Mouse (Mus musculus) inflammation-experienced regulatory T-cells, adult 6 months (primary cell): ENCODE data around the gene Tbkbp1. TPM values are rescaled to one million over a fixed set of nuclear protein-coding genes. Genes with fewer than 3 reads are reported as not detected.
"Not testable (repeated sequence)": the region's sequence is repeated elsewhere in the genome, so short reads cannot be mapped to it uniquely, and the experiment has no call there.

Experiments used
- ATAC-seq: one replicate; pipeline ENCODE4 v1.8.0; 2017
- polyA plus RNA-seq, 3 experiments: library from polyadenylated mRNA; unstranded; fragments of 100-300 nt; shearing (Covaris generic); gene quantifications; one replicate each; pipeline ENCODE4 v1.2.1; 2017

Tbkbp1 gene
- polyA plus RNA-seq, result under 1 TPM in 2 of 3 experiments, not detected in 1; 0.21 to 0.44 TPM

DNA sequence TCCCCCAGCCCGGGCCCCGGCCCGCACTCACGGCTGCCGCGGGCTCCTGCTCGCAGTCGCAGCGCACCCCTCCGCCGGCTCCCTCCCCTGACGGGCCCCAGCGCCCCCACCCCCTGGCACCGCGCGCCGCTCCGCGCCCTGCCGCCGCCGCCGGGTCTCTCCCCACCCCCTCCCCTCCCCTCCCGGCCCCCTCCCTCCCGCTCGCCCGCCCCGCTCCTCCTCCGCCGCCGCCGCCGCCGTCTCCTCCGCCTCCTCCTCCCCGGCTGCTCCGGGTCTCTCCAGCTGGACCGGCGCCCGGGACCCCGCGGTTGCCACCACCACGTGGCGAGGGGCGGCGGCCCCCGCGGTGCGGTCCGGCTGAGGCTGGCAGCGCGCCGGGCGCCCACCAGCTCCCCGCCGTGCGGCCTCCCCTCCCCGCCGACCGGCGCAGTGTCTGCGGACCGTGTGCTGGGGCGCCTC lies at the start of gene Tbkbp1:
Gene Tbkbp1, minus strand, starts transcription at position 153 of the 459 bp plus-strand sequence.
- no peak for ATAC-seq

DNA sequence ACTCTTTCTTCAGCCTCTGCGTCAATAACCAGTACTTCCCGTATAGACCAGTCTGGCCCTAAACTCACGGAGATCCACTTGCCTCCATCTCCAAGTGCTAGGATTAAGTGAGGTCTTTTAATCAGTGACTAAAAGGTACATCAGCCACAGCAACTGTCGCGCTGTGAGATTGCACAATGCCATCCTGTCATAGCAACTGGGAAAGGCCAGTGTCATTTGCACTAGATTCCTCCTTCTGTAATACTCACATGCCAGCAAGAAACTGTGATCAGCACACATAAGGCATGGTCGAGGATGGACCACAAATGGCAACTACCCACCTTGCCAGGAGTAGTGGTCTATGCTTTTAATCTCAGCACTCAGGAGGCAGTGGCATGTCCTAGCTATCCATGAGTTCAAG lies 48.2 kb upstream of the Tbkbp1 start:
- no peak for ATAC-seq

DNA sequence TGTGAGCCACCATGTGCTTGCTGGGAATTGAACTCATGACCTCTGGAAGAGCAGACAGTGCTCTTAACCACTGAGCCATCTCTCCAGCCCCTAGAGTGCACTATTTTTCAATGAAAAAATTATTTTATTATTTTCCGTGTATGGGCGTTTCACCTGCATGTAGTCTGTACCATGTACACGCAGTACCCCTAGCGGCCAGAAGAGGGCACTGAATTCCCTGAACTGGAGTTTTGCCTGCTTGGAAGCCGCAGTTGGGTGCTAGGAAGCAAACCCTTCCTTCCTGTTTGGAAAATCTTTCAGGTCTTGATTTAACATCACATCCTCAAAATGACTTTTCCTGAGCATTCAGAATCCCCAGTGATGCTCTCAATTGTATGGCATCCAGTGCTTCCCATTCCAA lies 47.3 kb upstream of the Tbkbp1 start:
- no peak for ATAC-seq

DNA sequence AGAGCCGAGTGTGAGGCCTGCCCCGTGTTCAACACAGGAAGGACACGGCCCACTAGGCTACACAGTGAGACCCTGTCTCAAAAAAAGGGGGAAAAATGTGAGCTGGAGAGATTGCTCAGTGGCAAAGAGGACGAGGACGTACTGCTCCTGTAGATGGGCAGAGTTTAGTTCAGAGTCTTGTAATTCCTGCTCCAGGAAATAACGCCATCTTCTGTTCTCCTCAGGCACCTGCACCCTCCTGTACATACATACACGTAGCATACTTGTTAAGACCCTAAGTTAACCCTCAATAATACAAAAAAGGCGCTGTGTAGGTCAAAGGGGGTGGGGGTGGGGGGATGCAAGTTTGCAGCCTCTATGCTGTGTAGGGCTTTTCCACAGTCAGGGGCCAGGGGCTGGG lies 45.7 kb upstream of the Tbkbp1 start:
- ATAC-seq, result no peak

DNA sequence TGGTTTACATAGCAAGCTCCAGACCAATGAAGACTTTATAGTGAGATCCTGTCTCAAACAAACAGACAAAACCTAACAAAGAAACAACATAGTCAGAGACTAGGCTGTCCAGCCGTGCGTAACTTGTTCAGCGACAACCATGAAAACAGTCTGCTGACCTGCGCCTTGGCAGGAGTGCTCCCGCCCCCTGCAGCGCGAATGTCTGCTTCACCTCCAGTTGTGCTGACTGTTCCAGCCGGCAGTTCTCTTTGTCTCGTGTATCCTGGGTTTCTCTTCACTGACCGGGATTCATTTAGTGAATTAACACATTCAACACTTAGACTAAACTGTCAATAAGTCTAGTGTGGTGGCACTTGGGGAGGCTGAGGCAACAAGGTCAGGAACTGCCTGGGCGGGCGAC lies 45.2 kb upstream of the Tbkbp1 start:
- no peak for ATAC-seq

DNA sequence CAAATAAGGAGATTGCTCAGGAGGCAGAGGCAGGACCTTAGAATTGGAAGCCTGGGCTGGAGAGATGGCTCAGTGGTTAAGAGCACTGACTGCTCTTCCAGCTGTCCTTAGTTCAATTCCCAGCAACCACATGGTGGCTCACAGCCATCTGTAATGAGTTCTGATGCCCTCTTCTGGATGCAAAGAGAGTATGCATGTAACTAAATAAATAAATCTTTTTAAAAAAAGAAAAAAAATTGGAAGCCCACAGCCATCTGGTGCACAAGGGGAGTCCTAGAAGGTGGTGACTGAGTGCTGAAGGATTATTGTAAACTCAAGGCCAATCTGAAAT lies 41.3 kb upstream of the Tbkbp1 start:
- ATAC-seq, result no peak

DNA sequence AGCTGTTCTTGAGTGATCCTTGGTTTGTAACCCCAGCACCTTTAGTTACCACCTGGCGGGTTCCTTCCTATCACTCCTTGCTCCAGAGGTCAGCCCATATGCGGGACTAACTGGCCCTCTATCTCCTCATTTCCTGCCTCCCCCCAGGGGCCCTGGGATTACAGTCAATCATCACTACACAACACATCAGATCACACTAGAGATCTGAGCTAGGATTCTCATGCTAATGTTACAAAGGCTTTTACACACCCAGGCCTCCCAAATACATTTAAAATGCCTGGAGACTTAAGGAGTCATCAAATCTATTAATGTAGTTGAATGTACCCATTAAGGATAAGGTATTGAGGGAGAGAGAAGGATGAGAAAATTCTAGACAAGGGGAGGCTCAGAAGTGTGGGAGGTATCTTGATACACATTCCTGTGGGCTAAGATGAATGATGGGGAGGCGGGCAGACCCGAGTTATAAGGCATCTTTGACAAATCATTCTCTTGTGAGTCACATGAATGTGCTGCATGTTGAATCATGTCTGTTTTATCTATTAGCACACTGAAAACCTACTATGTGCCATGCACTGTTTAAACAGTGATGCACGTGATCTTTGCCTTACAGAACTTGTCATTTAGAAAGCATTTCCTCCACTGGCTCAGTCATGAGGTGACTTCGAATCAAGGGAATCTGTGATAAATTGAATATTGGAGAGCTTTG lies 40.8 kb upstream of the Tbkbp1 start:
- ATAC-seq, result no peak

DNA sequence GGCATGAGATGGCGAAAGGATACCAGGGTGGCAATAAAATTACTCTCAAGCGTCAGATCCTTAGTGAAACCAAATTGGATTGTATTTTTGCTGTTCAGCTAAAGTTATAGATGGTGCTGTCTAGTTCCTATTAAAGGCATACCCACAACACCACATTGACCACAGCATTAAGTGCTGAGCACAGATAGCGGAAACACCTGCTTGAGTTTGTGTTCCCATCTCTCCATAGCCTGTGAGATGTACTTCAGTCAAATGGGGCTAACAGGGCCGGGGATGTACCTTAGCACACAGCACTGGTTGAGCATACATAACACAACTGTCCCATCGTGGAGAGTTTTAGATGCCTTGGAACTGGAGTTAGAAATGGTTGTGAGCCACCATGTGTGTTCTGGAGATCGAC lies 39.7 kb upstream of the Tbkbp1 start:
- no peak for ATAC-seq

DNA sequence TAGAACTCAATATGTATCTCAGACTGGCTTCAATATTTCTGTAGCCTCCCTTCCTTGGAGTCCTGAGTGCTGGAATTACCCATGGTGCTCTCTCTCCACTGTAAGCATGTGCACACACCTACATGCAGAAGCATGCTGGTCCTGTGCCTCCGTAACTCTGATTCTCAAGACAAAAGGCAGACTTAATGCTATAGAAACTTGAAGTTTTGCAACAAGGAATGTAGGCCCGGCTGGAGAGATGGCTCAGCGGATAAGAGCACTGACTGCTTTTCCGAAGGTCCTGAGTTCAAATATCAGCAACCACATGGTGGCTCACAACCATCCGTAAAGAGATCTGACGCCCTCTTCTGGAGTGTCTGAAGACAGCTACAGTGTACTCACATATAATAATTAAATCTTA lies 38.4 kb upstream of the Tbkbp1 start:
- ATAC-seq, result not testable (repeated sequence)

DNA sequence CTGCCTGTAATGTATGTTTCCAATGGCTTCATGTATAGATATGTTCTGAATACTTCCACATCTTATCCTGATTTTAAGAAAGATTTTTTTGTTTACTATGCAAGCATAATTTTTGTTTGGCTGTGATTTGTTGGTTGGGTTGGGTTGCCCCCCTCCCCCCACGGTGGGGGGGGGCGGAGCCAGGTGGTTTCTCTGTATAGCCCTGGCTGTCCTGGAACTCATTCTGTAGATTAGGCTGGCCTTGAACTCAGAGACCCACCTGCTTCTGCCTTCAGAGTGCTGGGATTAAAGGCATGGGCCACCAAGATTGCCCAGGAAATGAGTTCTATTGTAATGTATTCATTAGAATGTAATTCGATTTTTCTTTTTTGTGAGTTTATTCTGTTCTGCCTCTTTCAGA lies 37.9 kb upstream of the Tbkbp1 start:
- no peak for ATAC-seq

DNA sequence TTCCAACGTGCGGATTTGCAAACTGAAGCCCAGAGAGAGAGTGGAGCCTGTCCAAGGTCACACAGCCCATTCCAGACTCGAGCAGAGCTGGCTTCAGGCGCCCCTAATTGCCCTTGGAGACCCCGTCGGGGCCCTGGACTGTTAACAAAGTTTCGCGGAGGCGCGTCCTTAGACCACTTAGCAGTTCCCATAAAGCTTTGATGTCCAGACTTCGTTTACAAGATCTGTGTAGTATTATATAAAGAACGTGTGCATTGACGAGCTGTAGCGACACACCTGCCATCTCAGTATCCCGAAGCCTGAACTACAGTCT lies 37.3 kb upstream of the Tbkbp1 start:
- no peak for ATAC-seq

DNA sequence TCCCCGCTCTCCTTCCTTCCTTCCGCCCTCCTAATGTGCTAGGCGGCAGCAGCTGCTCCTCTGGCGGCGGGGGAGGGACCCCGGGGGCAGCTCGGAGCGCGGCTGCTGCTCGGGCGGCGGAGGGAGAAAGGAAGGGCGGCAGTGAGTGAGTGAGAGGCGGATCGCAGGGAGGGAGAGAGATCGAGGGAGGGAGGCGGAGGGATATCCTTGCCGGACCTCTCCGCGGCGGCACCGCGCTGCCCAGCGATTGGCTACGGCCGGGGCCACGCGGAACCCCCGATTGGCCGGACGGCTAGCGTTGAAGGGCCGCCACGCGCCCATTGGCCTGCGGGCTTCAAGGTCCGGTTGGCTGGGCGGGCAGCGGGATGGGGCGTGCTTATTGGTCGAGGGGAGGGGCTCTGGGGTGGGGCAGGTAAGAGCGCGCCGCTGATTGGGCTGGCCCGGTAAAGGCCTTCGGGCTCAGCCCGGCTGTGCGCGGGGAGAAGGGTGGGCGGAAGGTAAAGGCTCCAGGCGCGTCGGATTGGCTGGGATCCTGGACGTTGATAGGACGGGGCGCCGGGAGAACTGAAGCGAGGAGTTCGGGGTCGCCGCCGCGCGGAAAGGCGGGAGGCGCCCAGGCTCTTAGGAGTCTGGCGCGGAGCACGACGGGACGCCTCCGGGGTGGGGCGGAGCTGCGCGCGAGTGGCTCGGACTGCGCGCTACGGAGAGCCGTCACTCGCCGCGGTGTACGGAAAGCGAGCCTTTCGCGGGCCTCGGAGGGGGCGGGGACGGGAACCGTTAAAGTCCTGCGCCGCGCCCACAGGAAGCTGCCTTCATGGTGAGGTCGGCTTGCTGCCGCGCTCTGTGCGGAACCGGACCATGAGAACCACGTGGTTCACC lies 36.7 kb upstream of the Tbkbp1 start, which contains the start of gene Kpnb1:
Gene Kpnb1, minus strand, starts transcription at position 118 of the 879 bp plus-strand sequence.
- peak; percentile 71 for ATAC-seq

DNA sequence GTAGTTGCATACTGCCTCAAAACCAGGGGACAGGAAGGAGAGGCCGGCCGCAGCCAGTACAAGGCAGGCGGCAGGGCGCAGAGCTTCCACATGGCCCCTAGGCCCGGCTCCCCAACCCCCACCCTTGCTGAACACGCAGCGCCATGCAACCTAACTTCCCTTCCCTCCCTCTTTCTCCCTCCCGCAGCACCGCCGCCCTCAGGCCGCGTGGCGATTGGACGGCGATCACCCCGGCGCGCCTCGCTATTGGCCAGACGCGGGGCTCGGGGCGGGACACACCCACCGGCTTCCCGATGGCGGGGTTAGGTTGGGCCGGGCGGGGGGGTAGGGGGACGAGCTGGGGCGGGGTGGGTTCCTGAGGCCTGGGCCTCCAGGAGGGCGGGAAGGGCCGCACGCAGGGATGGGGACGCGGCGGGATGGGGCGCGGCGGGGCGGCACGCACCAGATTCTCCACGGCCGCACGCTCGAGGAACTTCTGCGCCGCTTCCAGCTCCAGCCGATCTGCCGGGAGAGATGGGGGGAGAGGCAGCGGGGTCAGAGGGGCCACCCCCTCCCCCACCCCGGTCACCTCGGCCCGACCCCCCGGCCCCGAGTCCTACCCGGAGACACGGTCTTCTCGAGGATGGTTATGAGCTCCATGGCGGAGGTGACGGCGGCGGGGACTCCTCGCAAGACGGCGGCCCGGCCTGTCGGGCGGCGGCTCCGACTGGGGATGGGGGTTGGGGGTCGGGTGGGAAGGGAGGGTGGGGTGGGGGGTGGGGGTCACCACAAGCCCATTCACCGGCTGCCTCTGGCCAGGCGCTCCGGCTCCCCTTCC lies 35.9 kb upstream of the Tbkbp1 start:
- ATAC-seq, result peak; percentile 62

DNA sequence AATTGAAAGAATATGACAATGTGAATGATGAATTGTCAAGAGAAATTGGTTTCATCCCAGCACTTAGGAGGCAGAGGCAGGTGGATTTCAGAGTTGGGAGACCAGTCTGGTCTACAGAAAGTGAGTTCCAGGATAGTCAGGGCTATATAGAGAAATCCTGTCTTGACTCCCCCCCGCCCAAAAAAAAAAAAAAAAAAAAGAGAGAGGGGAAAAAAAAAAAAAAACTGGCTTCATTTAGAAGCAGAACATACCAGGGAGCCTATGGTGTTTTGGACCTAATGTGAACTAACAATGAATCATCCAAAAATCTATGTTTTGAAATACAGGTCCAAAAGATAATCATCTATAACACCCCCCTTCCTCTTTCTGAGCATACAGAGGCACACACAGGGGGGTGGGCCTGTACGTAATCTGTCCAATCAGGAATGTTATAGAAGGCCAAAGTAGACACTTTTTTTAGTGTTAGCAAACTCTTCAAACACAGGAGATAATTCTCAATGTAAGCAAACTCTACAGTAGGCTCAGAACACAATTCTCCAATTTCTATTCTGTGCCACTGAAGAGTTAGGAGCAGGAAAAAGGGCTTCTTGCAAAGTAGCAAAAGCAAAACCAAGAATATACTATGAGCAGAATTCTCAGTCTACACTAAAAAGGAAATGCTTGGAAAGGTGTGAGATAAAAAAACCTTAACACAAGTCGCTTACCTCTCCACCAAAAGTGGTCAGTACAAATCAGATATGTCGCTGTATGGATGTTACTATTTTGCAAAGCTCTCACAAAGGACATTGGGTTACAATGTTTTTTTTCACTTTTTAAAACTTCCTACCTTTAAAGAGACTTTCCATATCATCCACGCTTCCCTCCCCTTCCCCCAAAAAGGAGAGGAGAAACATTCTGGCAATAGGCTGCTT lies 34.7 kb upstream of the Tbkbp1 start:
- ATAC-seq, result no peak

DNA sequence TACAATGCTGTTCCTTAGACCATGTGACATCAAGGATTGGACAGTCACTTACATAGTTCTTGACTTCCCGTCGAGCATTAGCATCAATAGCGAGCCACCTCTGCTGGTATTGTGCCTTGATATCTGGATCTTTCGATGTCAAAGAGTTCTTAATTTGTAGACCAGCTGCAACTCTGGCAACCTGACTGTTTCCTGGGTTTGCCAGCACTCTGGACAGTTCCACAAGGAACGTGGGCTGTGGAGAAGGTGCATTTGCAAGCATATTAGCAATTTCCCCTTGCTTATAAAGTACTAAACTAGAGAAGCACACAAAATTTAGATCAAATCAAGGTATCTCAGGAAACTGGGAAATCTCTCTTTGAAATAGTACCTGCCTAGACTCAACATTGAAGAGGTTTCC lies 33.6 kb upstream of the Tbkbp1 start:
- no peak for ATAC-seq

DNA sequence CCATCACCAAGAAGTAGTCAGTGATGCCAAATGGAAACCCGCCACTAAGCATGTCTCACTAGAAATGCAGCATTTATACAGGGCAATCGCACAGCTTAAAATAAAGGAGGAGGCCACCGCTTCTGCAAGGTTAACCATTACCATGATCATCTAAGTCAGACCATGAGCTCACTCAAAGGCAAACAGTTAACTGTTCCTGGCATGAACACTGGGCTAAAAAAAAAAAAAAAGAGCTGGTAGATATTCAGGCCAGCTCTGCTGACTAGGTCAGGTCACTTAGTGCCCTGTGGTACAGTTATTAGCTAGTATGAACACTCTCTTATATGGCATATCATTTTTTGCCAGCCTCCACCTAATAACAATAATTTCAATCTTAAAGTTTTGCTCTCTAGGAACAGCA lies 31.2 kb upstream of the Tbkbp1 start:
- ATAC-seq, result no peak

DNA sequence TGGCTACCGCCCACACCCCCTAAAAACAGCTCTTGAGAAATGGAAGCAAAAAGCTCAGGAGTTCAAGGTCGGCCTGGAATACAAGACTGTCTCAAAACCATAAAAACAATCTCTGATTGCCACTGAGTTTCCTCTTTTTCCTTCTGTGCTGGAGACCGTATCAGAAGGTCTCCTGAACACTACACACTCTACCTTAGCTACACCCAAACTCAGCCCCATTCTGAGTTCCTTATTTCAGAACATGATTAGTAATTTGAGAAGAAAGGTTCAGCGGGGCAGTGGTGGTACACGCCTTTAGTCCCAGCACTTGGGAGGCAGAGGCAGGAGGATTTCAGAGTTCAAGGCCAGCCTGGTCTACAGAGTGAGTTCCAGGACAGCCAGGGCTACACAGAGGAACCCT lies 29.8 kb upstream of the Tbkbp1 start:
- no peak for ATAC-seq

DNA sequence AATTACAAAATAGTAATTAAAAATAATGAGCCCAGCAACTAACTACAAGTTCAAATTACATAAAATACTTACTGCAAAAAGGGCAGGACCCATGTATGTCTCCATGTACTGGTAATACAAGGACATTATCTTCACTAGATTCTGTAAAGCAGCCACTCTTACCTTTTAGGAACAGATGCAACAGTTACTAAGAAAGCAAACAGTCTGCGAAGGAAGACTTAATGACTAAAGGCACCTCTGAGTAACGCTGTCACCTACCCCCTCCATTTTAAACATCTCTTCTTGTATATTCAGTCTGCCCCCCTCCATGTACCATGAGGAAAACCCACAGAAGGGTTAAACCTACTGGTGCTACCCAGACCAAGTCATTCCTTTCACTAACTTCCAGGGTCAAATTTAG lies 26.9 kb upstream of the Tbkbp1 start:
- no peak for ATAC-seq

DNA sequence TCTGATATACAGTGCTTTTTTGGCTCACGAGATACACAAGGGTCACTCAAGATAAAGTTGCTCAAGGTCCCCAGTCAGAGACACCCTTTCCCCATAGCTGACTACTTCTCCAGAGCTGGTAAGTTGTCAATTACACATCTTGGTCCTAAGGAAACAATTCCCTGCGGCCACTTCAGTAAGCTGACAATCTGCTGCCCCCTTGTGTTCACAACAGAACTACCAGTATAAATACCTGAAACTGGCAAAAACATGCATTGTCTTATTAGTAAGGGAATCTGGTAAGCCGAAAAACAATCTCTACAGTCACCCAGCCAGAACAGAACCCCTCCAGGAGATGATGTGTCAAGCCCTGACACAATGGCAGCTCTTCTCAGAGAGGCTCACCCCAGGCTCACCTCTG lies 25.6 kb upstream of the Tbkbp1 start:
- ATAC-seq, result no peak

DNA sequence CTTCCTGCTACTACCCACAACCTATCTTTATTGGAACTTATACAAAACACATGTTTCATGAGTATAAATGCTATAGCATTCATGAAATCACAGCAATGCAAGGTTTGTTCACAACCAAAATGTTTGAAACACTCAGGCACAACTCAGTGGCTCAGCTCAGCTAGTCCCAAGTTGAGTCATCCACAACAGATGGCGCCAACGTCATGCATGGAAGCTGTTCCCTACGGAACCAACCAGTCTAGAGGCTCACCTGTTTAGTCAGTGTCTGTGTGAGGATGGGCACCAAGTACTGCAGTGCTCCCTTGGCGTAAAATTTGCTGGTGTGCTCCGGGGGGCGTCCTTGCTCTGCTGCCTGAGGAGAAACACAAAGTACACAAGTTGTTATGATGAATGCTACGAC lies 24.2 kb upstream of the Tbkbp1 start:
- no peak for ATAC-seq

DNA sequence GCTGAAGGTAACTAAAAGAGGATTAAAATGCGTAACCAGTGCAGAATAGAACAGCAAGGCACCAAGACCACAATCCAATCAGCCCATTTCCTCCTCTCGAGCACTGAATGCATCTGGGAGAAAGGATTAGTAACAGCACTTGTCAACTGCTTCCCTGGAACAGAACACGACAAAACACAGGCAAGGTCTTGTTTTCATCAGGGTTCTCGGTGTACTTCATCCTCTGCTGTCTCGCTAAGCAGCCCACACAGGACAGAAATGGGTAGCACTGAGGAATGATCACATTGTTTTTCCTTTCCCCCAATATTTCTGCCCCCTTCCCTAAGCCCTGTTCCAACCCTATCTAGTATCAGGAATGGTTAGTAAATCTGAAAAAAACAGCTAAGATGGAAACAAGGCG lies 9.0 kb upstream of the Tbkbp1 start:
- no peak for ATAC-seq

DNA sequence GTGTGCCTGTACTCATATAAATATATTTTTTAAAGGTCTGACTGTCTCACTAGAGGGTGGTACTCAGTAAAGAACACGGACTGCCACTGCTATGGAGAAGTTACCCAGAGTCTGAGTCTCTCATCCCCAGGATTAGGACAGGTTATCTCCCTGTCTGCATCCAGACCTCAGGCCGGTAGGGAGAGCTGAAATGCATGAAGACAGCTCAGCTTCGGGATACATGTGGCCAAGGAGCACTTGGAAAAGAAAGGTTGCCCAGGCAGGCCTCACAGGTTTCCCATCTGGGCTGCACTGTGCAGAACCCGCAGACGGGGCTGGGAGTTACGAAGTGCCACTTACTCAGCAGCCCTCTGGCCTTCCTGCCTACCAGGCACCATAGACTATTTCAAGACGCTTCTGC lies 5.7 kb upstream of the Tbkbp1 start:
- ATAC-seq, result no peak
